8 mouse cellular contexts compared by ENCODE assay signal in genomic region chr7:116306601-116307000, GRCm38 (mm10). TPM values are rescaled to one million over a fixed set of nuclear protein-coding genes. Genes with fewer than 3 reads are reported as not detected.
DNase-seq lines count a peak whose midpoint lies in the region; ATAC-seq and TF ChIP-seq lines count a peak whose summit lies in the region.

No protein-coding gene starts in this region.

- H3K27me3 ChIP-seq in heart, embryonic 10.5 days (ENCODE audit: insufficient read depth, poor library complexity, severe bottlenecking) = peaks cover 4% of the 10 kb centered on the region; the same call in 1 of the 2 replicates
- no peaks in the 10 kb centered on the region for H3K27me3 ChIP-seq in ES-Bruce4 (ENCODE audit: control insufficient read depth, insufficient read depth, low read length, poor library complexity, severe bottlenecking)
- H3K27me3 ChIP-seq in hindbrain, embryonic 12.5 days = peaks cover 26% of the 10 kb centered on the region
- H3K27me3 ChIP-seq in midbrain, embryonic 10.5 days (ENCODE audit: low read depth, poor library complexity, severe bottlenecking) = peaks cover 8% of the 10 kb centered on the region

- peak overlapping the region; percentile 86 for H3K4me3 ChIP-seq in heart, embryonic 10.5 days
- H3K4me3 ChIP-seq in ES-Bruce4 (ENCODE audit: low read depth, low read length) = peak overlapping the region; percentile 98
- H3K4me3 ChIP-seq in hindbrain, embryonic 12.5 days = peak overlapping the region; percentile 78
- peak overlapping the region; percentile 78 for H3K4me3 ChIP-seq in midbrain, embryonic 10.5 days

- ATAC-seq in hindbrain, embryonic 12.5 days (ENCODE audit: low FRiP score) = no peak

- TF ChIP-seq CTCF in ES-Bruce4 (IDR thresholded peaks at IDR 0.05; ENCODE audit: low read depth, low read length) = no peak

- 23% methylated on average over 5 of the region's 5 CpGs for WGBS in heart, embryonic 10.5 days
- WGBS in hindbrain, embryonic 12.5 days = 7% methylated on average over 5 of the region's 5 CpGs
- WGBS in midbrain, embryonic 10.5 days = 19% methylated on average over 5 of the region's 5 CpGs

- peak overlapping the region; percentile 92 for H3K9ac ChIP-seq in ES-Bruce4 (ENCODE audit: low read depth, poor library complexity, severe bottlenecking)
- 0 out of 2 replicates have a peak overlapping the region, but pooled peaks have one; percentile 35 for H3K9ac ChIP-seq in hindbrain, embryonic 12.5 days

- H3K9me3 ChIP-seq in heart, embryonic 10.5 days = no peaks in the 10 kb centered on the region
- no peaks in the 10 kb centered on the region for H3K9me3 ChIP-seq in ES-Bruce4 (replicated peaks; ENCODE audit: control insufficient read depth, insufficient read depth, low read length, poor library complexity, severe bottlenecking)
- H3K9me3 ChIP-seq in hindbrain, embryonic 12.5 days (replicated peaks) = no peaks in the 10 kb centered on the region
- H3K9me3 ChIP-seq in midbrain, embryonic 10.5 days (replicated peaks) = no peaks in the 10 kb centered on the region

- H3K4me2 ChIP-seq in hindbrain, embryonic 12.5 days (replicated peaks) = peak overlapping the region; percentile 100

- TF ChIP-seq EP300 in ES-Bruce4 (IDR thresholded peaks at IDR 0.05; ENCODE audit: insufficient read depth, low read depth, low read length) = no peak

- no peak for TF ChIP-seq POLR2A in ES-Bruce4 (IDR thresholded peaks at IDR 0.05; ENCODE audit: insufficient read depth, low read length)

- no peaks in the 10 kb centered on the region for H3K36me3 ChIP-seq in heart, embryonic 10.5 days
- H3K36me3 ChIP-seq in ES-Bruce4 (ENCODE audit: control insufficient read depth, insufficient read depth, low read length, poor library complexity, severe bottlenecking) = no peaks in the 10 kb centered on the region
- no peaks in the 10 kb centered on the region for H3K36me3 ChIP-seq in hindbrain, embryonic 12.5 days
- H3K36me3 ChIP-seq in midbrain, embryonic 10.5 days = peaks cover 22% of the 10 kb centered on the region

- DNase-seq in heart, embryonic 10.5 days (ENCODE audit: low spot score) = no peak
- DNase-seq in heart, postnatal 4 days = no peak
- no peak for DNase-seq in midbrain, embryonic 10.5 days (ENCODE audit: low spot score)
- no peak for DNase-seq in cerebellum, postnatal 4 days (ENCODE audit: low spot score in 2 of 2)
- no peak for DNase-seq in adrenal gland, postnatal 10 days
- DNase-seq in embryo, embryonic 10 days (ENCODE audit: low spot score) = no peak

- no peak overlapping the region for H3K27ac ChIP-seq in heart, embryonic 10.5 days
- peak overlapping the region; percentile 95 for H3K27ac ChIP-seq in ES-Bruce4 (ENCODE audit: insufficient read depth, low read length)
- H3K27ac ChIP-seq in hindbrain, embryonic 12.5 days = no peak overlapping the region
- peak overlapping the region; percentile 94 for H3K27ac ChIP-seq in midbrain, embryonic 10.5 days (replicated peaks)

- H3K4me1 ChIP-seq in heart, embryonic 10.5 days = peaks cover 34% of the 10 kb centered on the region
- peaks cover 11% of the 10 kb centered on the region for H3K4me1 ChIP-seq in ES-Bruce4 (ENCODE audit: control insufficient read depth, insufficient read depth, low read length)
- H3K4me1 ChIP-seq in hindbrain, embryonic 12.5 days = peaks cover 24% of the 10 kb centered on the region
- H3K4me1 ChIP-seq in midbrain, embryonic 10.5 days = peaks cover 43% of the 10 kb centered on the region

RNA-seq across cellular contexts. Expression of gene Plekha7, which starts 1.6 kb away (rescaled TPM):
- 49.0 and 76.0 TPM in 2 replicates for polyA plus RNA-seq in heart, embryonic 10.5 days (2016; fragmentation: Nextera tagmentation; extraction: Ambion mirVana)
- 10 to 100 TPM; 19.5 to 24.9 TPM for total RNA-seq in heart, postnatal 4 days (2021)
- 80.0 and 80.5 TPM in 2 replicates for polyA plus RNA-seq in ES-Bruce4 (2011; ENCODE audit: insufficient read depth, insufficient read length, low read depth, missing spikeins)
- 10.7 and 12.5 TPM in 2 replicates for polyA plus RNA-seq in hindbrain, embryonic 12.5 days (2016; fragmentation: Nextera tagmentation; extraction: Ambion mirVana)
- 25.5 and 25.7 TPM in 2 replicates for polyA plus RNA-seq in midbrain, embryonic 10.5 days (2016; fragmentation: Nextera tagmentation; extraction: Ambion mirVana)
- 10 to 100 TPM in 1 of 2 experiments, 1 to 10 TPM in 1; 7.9 to 10.9 TPM for total RNA-seq in adrenal gland, postnatal 10 days (2021)

RNA-seq across cellular contexts. Expression of gene Rps13, which starts 27.4 kb away (rescaled TPM):
- polyA plus RNA-seq in heart, embryonic 10.5 days (2016; fragmentation: Nextera tagmentation; extraction: Ambion mirVana) = 677 and 708 TPM in 2 replicates
- total RNA-seq in heart, postnatal 4 days (2021) = 100 to 1,000 TPM; 450 to 451 TPM
- 245 and 285 TPM in 2 replicates for polyA plus RNA-seq in ES-Bruce4 (2011; ENCODE audit: insufficient read depth, insufficient read length, low read depth, missing spikeins)
- 569 and 639 TPM in 2 replicates for polyA plus RNA-seq in hindbrain, embryonic 12.5 days (2016; fragmentation: Nextera tagmentation; extraction: Ambion mirVana)
- 708 and 841 TPM in 2 replicates for polyA plus RNA-seq in midbrain, embryonic 10.5 days (2016; fragmentation: Nextera tagmentation; extraction: Ambion mirVana)
- 100 to 1,000 TPM; 508 to 514 TPM for total RNA-seq in adrenal gland, postnatal 10 days (2021)

Comparison
In these comparisons a context has a peak if more than half of its experiments do, and no peak if none do; other contexts are left out.
1. H3K27ac ChIP-seq: peak in ES-Bruce4 (single experiment) and midbrain, embryonic 10.5 days (single experiment); none in heart, embryonic 10.5 days (single experiment) and hindbrain, embryonic 12.5 days (single experiment).
2. Peak in every context shown above with its lines, with median percentiles within 50 percentile points of each other: H3K4me3 ChIP-seq.